Mouse (Mus musculus): Measurements from ENCODE around the gene Limk2.

DNA sequence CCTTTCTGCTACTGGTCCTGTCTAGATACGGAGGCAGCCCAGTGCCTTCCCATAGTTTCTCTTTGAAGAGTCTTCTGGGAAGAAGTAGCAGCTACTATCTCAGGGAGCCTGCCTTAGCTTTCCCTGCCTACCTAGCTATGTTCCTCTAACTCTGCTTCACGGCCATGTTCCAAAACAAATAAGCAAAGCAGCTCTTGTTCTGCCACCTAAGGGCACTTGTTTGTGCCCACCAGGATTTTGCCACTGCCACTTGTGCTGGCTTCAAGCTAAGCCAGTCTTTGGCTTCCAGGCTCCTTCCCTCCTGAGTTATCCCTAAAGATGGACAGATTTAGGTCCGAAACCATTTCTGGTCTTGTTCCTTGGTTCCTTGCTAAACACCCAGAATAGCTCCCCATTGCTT, 3.1 kb upstream of the Limk2 start:
- TF ChIP-seq CTCF (IDR thresholded peaks at IDR 0.05; ENCODE audit: low read depth) (no peak), EP300 (IDR thresholded peaks at IDR 0.05; ENCODE audit: low read depth) (no peak)
